Mouse (Mus musculus): ENCODE results near the gene Bcl2l11. TPM values are rescaled to one million over a fixed set of nuclear protein-coding genes. Genes with fewer than 3 reads are reported as not detected.
"Not testable (repeated sequence)": the region's sequence is repeated elsewhere in the genome, so short reads cannot be mapped to it uniquely, and the experiment has no call there.

Gene Bcl2l11
- total and polyA plus RNA-seq, 2 experiments from 2014 or later: 5.1 to 6.5 TPM

DNA sequence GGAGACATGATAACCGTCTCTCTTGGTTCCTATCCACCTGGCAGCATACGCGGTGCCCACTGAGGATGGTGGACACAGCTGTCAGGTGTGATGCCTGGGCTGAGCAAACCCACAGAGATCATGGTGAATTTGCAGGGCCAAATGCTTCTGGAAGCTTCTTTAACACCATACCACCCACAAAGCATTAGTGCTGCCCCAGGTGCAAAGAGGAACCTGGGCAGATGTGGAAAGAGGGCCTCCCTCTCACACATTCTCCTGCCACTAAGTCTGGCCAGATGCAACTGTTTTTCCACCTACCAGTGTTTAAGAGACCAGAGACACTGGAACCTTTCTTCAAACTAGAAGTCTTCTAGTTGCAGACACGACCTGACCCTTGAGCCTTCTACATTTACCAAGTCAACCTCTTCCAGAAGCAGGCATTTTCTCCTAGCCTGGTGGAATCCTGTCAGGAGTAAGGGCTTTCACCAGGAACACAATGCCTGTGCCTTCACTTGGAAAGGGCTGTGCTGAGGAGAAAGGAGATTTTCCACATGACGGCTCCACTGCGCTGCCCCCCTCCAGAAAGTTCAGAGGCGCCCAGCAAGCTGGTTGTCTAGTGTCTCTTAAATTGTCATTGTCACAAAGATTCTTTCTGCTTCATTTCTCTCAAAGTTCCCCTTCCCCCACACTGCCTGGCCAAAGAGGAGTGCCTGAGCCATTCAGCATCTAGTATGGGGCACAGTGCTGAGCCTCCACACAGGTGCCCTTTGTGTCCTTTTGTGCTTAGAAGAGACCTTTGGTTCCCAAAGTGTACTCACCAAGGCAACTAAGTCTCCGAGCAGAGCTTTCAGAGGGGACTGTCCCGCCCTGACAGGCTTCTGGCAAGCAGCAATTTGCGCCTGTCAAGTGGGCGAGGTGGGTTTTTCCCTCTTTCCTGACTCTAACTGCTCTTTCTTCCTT is 34.1 kb upstream of the Bcl2l11 start:
- H3K4me3 ChIP-seq (ENCODE audit: low read depth, low read length): no peak overlapping the region
- H3K9ac ChIP-seq (replicated peaks; ENCODE audit: low read length, poor library complexity, severe bottlenecking): no peak overlapping the region
- H3K27me3 ChIP-seq (ENCODE audit: insufficient read depth, low read length): no peaks in the 10 kb centered on the region
- H3K9me3 ChIP-seq (ENCODE audit: low read length): no peaks in the 10 kb centered on the region
- H3K36me3 ChIP-seq (ENCODE audit: insufficient read depth, low read length): no peaks in the 10 kb centered on the region
- DNase-seq (ENCODE audit: low spot score) (no peak), ATAC-seq (ENCODE audit: low FRiP score) (no peak)
- no peak overlapping the region for H3K27ac ChIP-seq (ENCODE audit: low read depth, low read length)
- WGBS: 51% methylated on average over 11 of the region's 11 CpGs
- H3K4me2 ChIP-seq (ENCODE audit: low read depth, low read length, poor library complexity, severe bottlenecking): no peak overlapping the region
- TF ChIP-seq CTCF (IDR thresholded peaks at IDR 0.05): no peak
- no peaks in the 10 kb centered on the region for H3K4me1 ChIP-seq (ENCODE audit: insufficient read depth, low read length)

DNA sequence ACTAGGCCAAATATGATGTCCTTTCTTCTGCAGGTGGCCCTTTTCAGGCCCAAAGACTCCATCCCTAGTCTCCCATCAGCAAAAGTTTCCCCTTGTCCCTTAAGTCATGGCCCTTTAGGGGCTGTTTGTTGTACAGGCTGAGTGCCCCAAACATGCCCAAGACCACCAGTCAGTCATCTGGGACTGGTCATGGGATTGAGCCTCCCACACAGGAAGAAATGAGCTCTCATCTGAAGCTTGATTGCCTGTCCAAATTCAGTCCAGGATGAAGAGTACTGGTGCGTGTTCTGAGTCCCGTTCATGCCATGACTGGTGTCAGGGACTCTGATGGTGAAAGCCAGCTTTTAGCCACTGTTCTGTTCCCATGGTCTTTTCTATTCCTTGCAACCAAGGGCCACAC is 33.4 kb upstream of the Bcl2l11 start:
- Histone ChIP-seq H3K4me3 (ENCODE audit: low read depth, low read length) (no peak overlapping the region), H3K4me1 (ENCODE audit: insufficient read depth, low read length) (no peaks in the 10 kb centered on the region), H3K36me3 (ENCODE audit: insufficient read depth, low read length) (no peaks in the 10 kb centered on the region), H3K9me3 (ENCODE audit: low read length) (no peaks in the 10 kb centered on the region), H3K4me2 (ENCODE audit: low read depth, low read length, poor library complexity, severe bottlenecking) (no peak overlapping the region), H3K27ac (ENCODE audit: low read depth, low read length) (no peak overlapping the region), H3K9ac (replicated peaks; ENCODE audit: low read length, poor library complexity, severe bottlenecking) (no peak overlapping the region), H3K27me3 (ENCODE audit: insufficient read depth, low read length) (no peaks in the 10 kb centered on the region)
- no peak for DNase-seq (ENCODE audit: low spot score)
- 48% methylated on average over 2 of the region's 2 CpGs for WGBS
- no peak for ATAC-seq (ENCODE audit: low FRiP score)
- no peak for TF ChIP-seq CTCF (IDR thresholded peaks at IDR 0.05)

DNA sequence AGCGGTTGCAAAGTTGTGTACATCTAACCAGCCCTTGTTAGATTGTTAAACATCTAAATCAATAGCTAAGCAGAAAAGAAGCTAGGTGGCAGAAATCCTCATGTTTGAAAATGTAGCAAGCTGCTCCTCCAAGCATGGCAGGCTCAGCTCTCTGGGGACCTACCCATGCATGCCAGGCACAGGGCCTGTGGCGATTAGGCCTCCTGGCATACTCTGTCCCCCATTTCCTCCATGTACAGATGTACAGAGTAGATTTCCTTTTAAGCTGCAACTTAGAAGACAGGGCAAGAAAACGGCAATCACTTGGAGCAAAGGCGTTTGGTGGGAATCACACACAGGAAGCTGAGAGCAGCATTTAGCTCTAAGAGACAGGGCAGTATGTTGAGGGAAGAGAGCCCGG is 31.6 kb upstream of the Bcl2l11 start:
- ATAC-seq (ENCODE audit: low FRiP score) (no peak), DNase-seq (ENCODE audit: low spot score) (peak; percentile 14)
- Histone ChIP-seq H3K9me3 (ENCODE audit: low read length) (no peaks in the 10 kb centered on the region), H3K27me3 (ENCODE audit: insufficient read depth, low read length) (no peaks in the 10 kb centered on the region), H3K36me3 (ENCODE audit: insufficient read depth, low read length) (no peaks in the 10 kb centered on the region), H3K4me1 (ENCODE audit: insufficient read depth, low read length) (no peaks in the 10 kb centered on the region), H3K27ac (ENCODE audit: low read depth, low read length) (no peak overlapping the region), H3K4me3 (ENCODE audit: low read depth, low read length) (no peak overlapping the region), H3K4me2 (ENCODE audit: low read depth, low read length, poor library complexity, severe bottlenecking) (no peak overlapping the region), H3K9ac (replicated peaks; ENCODE audit: low read length, poor library complexity, severe bottlenecking) (no peak overlapping the region)
- TF ChIP-seq CTCF (IDR thresholded peaks at IDR 0.05): peak; percentile 15; the same call in 1 of the 2 replicates
- 73% methylated on average over 5 of the region's 5 CpGs for WGBS

DNA sequence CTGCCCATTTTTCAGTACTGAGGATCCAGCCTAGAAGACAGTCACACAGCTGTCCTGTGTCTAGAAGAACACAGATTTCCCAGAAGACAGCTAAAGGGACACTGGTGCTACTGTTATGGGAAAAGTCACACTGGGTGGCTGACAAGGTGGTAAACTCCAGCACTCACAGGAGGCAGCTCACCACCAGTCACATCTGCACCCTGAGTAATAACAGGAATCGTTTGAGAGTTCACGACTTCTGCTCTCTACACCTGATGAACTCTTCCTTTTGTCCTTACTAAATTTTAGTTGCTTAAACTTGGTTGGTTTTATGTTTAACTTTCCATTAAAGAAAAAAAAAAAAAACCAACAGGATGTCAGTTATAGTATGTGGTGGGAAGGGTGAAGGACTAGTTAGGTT is 31.2 kb upstream of the Bcl2l11 start:
- H3K27me3 ChIP-seq (ENCODE audit: insufficient read depth, low read length): no peaks in the 10 kb centered on the region
- no peak overlapping the region for H3K27ac ChIP-seq (ENCODE audit: low read depth, low read length)
- H3K9ac ChIP-seq (replicated peaks; ENCODE audit: low read length, poor library complexity, severe bottlenecking): no peak overlapping the region
- no peak for ATAC-seq (ENCODE audit: low FRiP score)
- H3K4me2 ChIP-seq (ENCODE audit: low read depth, low read length, poor library complexity, severe bottlenecking): no peak overlapping the region
- no peaks in the 10 kb centered on the region for H3K4me1 ChIP-seq (ENCODE audit: insufficient read depth, low read length)
- WGBS: 82% methylated on average over 2 of the region's 2 CpGs
- H3K9me3 ChIP-seq (ENCODE audit: low read length): no peaks in the 10 kb centered on the region
- H3K36me3 ChIP-seq (ENCODE audit: insufficient read depth, low read length): no peaks in the 10 kb centered on the region
- H3K4me3 ChIP-seq (ENCODE audit: low read depth, low read length): no peak overlapping the region
- no peak for TF ChIP-seq CTCF (IDR thresholded peaks at IDR 0.05)
- no peak for DNase-seq (ENCODE audit: low spot score)

DNA sequence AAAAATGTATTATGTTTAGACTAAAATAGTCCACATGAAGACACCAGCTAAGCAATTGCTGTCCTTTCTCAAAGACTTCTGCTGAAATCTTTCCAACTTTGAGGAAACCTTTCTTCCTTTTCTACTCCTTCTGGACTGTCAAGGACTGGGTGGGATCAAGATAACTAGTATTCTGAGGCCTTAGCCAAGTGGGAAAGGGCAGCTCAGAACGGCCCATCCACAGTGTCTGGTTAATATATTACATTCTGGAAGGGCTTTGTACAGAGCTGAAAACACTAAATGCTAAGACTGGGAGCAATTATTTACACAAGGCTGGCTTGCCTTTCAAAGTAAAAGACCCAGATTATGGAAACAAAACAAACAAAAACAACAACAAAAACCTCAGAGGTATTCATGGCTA is 30.6 kb upstream of the Bcl2l11 start:
- no peak for TF ChIP-seq CTCF (IDR thresholded peaks at IDR 0.05)
- Histone ChIP-seq H3K4me1 (ENCODE audit: insufficient read depth, low read length) (no peaks in the 10 kb centered on the region), H3K9ac (replicated peaks; ENCODE audit: low read length, poor library complexity, severe bottlenecking) (no peak overlapping the region), H3K4me2 (ENCODE audit: low read depth, low read length, poor library complexity, severe bottlenecking) (no peak overlapping the region), H3K27ac (ENCODE audit: low read depth, low read length) (no peak overlapping the region), H3K9me3 (ENCODE audit: low read length) (no peaks in the 10 kb centered on the region), H3K27me3 (ENCODE audit: insufficient read depth, low read length) (no peaks in the 10 kb centered on the region), H3K36me3 (ENCODE audit: insufficient read depth, low read length) (no peaks in the 10 kb centered on the region), H3K4me3 (ENCODE audit: low read depth, low read length) (no peak overlapping the region)
- 56% methylated on average over 1 of the region's 1 CpGs for WGBS
- ATAC-seq (ENCODE audit: low FRiP score): no peak
- DNase-seq (ENCODE audit: low spot score): no peak

DNA sequence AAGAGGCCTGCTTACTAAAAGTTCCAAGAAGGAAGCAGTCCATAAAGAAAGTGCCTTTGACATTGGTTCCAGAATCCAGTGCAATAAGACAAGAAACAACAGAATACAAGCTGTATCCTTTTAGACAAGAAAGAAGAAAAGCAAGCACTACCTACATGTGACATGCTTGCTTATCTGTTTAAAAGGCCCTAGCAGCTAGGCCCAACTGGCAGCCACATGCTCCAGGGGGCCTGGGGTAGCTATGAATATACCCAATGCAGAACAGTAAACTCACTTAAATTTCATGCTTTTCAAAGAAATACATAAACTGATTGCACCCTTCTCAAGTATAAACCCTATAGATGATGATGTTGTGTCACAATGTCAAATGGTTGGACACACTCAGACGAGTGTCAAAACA is 29.8 kb upstream of the Bcl2l11 start:
- no peak overlapping the region for H3K4me2 ChIP-seq (ENCODE audit: low read depth, low read length, poor library complexity, severe bottlenecking)
- H3K9me3 ChIP-seq (ENCODE audit: low read length): no peaks in the 10 kb centered on the region
- TF ChIP-seq CTCF (IDR thresholded peaks at IDR 0.05): no peak
- no peak for ATAC-seq (ENCODE audit: low FRiP score)
- H3K27me3 ChIP-seq (ENCODE audit: insufficient read depth, low read length): no peaks in the 10 kb centered on the region
- no peak overlapping the region for H3K9ac ChIP-seq (replicated peaks; ENCODE audit: low read length, poor library complexity, severe bottlenecking)
- no peak for DNase-seq (ENCODE audit: low spot score)
- no peaks in the 10 kb centered on the region for H3K36me3 ChIP-seq (ENCODE audit: insufficient read depth, low read length)
- no peak overlapping the region for H3K4me3 ChIP-seq (ENCODE audit: low read depth, low read length)
- WGBS: 85% methylated on average over 1 of the region's 1 CpGs
- H3K27ac ChIP-seq (ENCODE audit: low read depth, low read length): no peak overlapping the region
- H3K4me1 ChIP-seq (ENCODE audit: insufficient read depth, low read length): no peaks in the 10 kb centered on the region

DNA sequence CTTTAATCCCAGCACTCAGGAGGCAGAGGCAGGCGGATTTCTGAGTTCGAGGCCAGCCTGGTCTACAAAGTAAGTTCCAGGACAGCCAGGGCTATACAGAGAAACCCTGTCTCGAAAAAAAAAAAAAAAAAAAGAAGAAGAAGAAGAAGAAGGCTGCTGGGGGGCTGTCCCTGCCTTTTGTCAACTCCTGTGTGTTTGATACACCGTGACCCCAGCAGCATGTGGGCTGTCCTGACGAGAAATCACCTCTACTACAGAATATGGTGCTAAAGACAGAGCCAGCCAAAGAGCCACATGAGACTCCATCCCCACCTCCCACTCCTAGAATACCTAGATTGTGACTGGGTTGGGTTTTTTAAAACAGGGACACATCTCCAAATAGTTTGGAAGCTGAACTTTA is 27.7 kb upstream of the Bcl2l11 start:
- not testable (repeated sequence) for H3K4me2 ChIP-seq (ENCODE audit: low read depth, low read length, poor library complexity, severe bottlenecking); H3K4me3 ChIP-seq (ENCODE audit: low read depth, low read length); H3K9ac ChIP-seq (replicated peaks; ENCODE audit: low read length, poor library complexity, severe bottlenecking); H3K36me3 ChIP-seq (ENCODE audit: insufficient read depth, low read length); H3K27me3 ChIP-seq (ENCODE audit: insufficient read depth, low read length); ATAC-seq (ENCODE audit: low FRiP score); H3K9me3 ChIP-seq (ENCODE audit: low read length); DNase-seq (ENCODE audit: low spot score); H3K27ac ChIP-seq (ENCODE audit: low read depth, low read length); H3K4me1 ChIP-seq (ENCODE audit: insufficient read depth, low read length)
- 69% methylated on average over 4 of the region's 5 CpGs for WGBS

All from midbrain, postnatal 0 days (tissue).